Mouse (Mus musculus) adrenal gland, postnatal 25 days (tissue): Measurements from ENCODE around the gene Rtf2. TPM values are rescaled to one million over a fixed set of nuclear protein-coding genes. Genes with fewer than 3 reads are reported as not detected.

ENCODE experiments used
- DNase-seq: peaks from one replicate; pipeline ENCODE4 v3.0.0; 2021; ENCODE audit warnings: mixed read lengths
- long read RNA-seq: library from polyadenylated mRNA; stranded (forward); transcript quantifications from one replicate; pipeline ENCODE4 v2.0.0, GENCODE M21; 2021
- total RNA-seq: library from RNA; stranded (reverse); gene quantifications from 2 replicates; pipeline ENCODE4 v1.2.3, GENCODE M21; 2021

Rtf2 gene
- total RNA-seq = 75.6 and 85.2 TPM in 2 replicates
- long read RNA-seq, transcript Rtf2-201 (9 exons, 2,173 nt) = major isoform, 137 of 147 reads
- long read RNA-seq, partial matches to known transcripts = 3 of 147 reads
- long read RNA-seq, other reads (novel, unspliced or antisense) = 6 of 147 reads

DNA sequence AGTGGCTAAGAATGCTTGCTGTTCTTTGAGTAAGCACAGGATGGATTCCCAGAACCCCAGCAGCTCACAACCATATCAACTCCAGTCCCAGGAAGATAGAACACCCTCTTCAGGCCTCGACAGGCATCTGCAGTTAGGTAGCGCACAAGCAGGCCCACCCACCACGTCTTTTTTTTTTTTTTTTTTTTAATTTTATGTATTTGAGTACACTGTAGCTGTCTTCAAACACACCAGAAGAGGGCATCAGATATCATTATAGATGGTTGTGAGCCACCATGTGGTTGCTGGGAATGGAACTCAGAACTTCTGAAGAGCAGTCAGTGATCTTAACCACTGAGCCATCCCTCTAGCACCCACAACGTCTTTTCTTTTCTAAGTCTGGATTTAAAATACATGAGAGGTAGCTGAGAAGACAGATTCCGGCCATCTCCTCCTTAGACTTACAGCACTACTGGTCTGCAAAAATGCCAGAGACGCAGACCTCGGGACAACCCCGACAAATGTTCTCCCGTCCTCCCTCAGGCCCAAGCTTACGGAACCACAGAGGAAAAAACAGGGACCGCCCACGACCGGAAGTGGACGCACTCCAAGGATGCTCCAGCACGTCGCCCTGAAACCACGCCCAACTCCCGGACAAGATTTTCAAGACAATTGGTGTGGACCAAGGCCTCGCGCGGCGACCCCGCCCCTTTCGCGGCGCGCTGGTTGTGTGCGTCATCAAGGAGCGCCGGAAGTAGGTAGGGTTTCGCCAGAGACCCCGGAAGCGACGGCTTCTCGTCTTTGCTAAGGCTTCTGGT is at the start of gene Rtf2:
Rtf2 (plus strand) TSS at position 714 of the 797 bp plus-strand sequence.
- DNase-seq = peak; percentile 99

DNA sequence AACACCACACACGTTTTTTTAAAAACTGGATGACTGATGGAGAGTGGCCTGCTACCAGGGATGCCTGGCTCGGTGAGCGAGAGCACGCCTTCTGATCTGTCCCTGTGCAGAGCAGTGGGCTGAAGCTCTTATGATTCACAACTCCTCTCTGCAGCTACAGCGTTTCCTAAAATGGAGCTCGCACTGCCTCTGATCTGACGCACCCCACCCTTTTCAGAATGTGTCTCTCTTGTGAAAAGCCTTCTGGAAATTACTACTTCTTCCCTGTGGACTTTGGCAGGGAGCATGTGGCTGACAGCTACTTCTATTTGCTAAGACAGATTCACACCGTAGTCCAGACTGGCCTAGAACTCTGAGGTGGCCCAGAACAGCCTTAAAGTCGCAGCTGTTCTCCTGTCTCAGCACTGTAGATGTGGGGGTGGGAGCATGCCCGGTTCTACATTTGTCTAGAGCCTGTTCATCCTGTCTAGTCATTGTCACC is 48.3 kb upstream of the Rtf2 start:
- DNase-seq = no peak

DNA sequence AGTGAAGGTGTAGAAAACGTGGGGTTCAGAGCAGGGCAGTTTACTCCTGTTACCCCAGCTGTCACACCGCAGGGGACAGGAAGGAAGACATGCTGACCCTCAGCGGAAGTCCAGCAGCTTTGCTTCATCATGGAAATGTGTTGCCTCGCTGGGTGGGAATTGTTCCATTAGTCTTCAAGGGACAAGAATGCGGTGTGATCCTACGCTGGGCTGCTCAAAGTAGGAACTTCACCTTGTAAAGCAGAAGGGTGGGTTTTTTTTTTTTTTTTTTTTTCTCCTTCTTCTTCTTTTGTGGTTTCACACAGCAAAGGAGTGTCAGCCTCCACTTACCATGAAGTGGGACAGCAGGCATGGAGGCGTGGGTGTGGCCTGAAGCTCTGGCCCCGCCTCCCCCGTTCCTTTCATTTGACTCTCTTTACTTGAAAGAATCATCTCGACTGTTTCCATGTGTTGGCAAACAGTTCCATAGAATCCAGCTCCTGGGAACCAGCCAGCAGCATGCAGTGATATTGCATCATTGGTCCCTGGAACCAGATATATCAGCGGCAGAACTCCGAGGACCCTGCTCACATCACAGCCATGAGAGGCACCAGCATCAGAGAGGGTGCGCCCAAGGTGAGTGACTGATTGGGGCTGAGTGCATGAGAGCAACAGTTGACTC is 46.8 kb upstream of the Rtf2 start, which contains the start of gene Cass4:
Cass4 (plus strand) TSS at position 404 of the 661 bp plus-strand sequence.
- DNase-seq = no peak

DNA sequence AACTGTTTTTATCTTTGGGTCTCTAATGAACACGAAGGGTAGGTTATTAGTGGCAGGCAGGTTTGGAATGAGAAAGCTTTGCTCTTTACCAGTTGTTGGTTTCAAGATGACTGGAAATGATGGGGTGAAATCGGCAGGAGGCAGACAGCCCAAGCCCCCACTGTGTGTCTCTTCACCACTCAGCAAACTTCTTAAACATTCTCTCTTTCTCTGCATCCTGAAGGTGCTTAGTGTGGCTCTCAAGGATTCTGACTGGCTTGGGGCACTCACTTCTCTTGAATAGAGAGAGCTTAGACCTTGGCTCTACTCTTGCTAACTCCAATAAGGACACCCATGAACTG is 46.3 kb upstream of the Rtf2 start:
- no peak for DNase-seq

DNA sequence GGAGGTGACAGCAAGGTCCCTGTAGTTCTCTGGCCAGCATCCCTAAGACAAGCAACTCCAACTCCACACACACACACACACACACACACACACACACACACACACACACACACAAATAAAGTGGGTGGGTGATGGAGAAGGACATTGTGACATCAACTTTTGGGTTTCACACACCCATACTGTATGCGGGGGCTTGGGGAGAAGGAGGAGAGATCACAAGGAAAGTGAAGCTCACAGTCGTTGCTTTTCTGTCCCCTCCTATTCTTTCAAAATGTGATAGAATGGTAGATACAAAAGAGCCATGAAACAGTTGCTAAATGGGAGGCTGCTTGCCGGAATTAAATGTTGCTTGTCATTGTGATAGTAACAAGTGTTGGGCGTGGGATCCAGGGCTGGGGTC is 45.7 kb upstream of the Rtf2 start:
- no peak for DNase-seq

DNA sequence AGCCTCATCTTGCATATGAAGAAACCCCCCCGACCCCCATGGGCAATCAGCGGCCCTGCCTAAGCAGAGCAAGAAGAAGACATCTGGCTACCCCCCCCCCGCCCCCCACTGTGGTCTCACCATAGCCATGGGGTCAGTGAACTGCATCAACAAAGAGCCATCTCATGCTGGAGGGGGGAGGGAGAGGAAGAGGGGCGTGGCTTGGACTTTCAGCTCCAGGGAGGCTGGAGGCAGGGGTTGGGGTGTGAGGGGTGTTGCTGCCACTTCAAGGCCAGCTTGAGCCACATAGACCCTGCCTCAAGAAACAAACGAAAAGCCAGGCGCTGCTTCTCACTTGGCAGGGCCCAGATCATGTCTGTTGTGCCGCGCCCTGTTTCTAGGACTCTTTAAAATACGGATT is 44.4 kb upstream of the Rtf2 start:
- DNase-seq = no peak

DNA sequence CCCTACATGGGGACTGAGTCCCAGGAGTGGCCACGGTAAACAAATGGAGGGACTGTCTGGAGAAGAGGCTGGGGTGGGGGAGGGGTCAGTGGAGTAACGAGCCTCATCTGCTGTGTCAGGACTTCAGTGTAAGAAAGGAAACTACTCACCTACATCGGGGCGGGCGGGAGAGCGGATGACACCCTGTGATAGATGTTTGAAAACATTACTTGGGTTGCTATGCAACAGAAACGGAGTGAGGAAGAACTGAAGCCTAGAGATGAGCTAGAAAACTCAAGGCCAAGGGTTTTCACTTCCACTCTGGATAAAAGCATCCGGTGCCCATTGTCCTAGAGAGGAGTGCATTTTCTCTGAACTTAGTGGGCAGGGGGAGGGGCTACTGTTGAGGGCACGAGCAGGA is 40.5 kb upstream of the Rtf2 start:
- no peak for DNase-seq

DNA sequence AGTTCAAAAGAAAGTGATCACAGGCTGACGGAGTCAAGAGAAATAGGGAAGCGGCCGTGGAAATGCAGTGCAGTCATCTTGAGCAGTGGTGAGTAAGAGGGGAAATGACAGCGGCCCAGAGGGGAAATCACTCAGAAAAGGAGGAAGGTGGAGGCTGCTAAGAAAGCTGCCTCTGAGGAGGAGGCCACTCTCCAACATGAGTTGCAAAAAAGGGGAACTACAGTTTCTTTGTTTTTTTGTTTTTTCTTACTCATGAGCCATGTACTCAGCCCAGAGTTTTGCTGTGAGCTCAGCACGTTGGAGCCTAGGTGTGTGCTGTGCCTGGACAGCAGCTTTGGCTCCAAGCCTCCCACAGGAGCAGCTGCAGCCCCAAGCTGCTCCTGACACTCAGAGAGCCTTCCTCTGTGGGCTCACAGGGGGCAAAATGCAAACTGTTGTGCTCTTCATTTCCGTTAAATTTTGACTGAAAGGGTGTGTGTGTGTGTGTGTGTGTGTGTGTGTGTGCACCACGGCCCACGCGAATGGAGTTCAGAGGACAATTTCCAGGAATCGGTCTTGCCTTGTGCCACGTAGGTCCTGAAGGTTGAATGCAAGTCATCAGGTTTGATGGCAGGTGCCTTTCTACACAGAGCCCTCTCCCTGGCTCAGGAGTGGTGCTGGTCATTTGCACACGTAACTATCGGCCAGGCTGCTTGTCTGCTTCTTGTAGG is 39.1 kb upstream of the Rtf2 start:
- no peak for DNase-seq

DNA sequence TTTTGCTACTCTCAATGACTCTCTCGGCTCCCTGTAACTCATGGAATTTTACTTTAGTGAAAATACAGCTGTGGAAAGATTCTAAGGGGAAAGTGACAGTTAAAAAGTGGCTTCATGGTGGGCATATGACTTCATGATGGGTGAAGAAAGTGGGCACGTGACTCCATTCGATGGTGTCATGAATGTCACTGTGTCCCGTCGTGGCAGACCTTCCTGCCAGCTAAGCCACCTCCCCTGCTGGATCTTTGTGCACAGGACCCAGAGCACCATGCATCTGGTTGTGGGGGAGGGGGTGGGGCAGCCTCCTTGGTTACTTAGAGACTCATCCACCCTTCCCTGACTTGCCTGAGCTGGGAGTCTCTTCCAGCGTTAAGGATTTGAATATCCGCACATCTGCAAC is 36.1 kb upstream of the Rtf2 start:
- no peak for DNase-seq

DNA sequence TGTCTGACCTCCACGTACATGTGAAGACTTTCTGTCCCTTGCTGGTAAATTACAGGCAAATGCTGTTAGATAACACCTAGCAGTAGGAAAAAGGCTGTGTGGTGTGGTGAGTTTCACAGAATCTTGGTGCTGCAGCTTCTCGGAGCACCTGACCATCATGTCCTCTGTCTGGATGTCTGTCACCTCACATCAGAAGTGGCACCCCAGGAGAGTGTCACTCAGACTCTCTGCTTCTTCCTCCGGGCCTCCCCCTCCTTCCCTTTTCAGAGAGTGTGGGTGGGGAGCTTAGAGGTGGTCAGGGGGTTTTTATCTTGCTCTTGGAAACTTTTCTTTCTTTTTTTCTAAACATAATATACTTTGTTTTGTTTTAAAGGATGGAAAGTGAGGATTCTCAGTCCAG is 35.3 kb upstream of the Rtf2 start:
- DNase-seq = no peak

DNA sequence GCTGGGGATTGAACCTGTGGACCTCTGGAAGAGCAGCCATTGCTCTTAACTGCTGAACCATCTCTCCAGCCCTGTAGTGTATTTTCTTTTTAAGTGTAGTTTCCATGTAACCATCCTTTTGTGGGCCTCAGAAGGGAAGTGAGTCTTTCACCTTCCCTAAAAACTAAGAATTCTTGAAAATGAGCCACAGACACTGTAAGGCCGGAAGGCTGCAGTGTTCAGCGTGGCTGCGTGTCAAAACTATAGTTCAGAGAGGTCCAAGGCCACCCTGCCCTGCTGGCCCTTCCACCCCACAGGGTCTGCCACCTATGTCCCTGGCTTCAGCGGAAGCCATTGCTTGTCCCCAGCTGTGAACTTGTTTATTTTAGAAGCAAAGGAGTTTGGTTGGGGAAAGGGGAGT is 34.2 kb upstream of the Rtf2 start:
- no peak for DNase-seq

DNA sequence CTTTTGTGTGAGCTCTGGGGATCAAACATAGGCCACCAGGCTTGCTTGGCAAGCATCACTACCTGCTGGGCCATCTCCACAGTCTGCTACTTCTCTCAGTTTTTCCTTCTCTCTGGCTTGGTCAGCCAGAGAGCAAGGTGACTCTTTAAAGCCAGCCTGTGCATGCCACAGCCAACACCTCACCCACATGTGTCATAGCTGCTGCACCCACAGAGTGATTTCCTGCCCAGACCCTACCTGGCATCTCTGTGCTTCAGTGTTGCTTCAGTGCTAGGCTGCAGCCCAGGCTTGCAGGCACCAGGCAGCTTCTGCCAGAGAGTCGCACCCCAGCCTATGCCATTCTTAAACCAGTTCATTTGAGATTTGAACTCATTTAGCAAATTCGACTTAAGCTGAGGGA is 32.9 kb upstream of the Rtf2 start:
- DNase-seq = no peak

DNA sequence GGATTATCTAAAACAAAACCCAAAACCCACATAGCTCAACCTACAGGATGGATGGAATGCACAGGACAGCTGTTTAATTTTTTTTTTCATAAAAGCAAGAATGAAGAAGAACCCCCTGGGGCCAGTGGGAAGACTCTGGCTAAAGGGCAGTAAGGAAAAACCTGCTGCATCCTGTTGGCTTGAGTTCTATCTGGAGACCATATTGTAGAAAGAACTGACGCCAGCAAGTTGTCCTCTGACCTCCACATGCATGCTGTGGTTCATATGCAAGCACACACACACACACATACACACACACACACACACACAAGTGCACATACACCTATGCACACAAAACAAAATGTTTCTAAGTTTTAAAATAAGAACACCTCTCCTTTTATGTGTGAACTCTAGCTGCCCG is 29.7 kb upstream of the Rtf2 start:
- DNase-seq = no peak

DNA sequence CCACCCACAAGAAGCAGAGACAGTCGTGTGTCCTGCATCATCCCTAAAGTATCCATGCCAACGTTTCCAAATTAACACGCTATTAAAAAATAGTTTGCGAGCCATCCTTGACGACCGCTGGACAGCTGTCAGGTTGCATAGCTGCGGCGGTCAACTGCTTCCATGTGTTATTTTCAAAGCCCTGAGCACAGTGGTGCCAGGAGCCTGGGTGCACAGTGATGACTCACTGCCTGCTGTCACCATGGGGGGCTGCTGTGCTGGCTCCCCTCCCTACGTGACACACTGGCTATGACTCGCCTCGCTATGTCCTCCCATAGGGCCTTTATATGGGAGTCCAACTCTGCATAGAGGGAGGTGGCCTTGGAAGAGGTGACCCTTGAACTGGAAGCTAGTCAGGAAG is 29.3 kb upstream of the Rtf2 start:
- DNase-seq = no peak

DNA sequence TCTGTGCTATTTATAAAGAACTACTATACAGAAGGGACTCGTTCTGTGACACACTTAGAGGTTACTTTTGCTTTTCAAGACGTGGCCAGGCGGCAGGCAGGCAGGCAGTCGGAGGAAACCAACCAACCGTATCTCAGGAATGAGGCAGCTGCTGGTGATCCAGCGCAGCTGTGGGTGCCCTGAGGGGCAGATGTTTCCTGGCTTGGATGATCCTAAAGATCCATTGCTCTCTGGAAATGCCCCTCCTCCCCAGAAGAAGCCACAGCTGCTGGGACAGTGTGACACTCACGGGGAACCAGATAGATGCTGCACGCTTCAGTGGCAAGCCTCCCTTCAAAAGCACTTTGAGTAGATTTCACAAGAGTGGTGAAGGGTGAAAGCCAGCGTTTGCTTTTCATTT is 27.9 kb upstream of the Rtf2 start:
- DNase-seq = no peak

DNA sequence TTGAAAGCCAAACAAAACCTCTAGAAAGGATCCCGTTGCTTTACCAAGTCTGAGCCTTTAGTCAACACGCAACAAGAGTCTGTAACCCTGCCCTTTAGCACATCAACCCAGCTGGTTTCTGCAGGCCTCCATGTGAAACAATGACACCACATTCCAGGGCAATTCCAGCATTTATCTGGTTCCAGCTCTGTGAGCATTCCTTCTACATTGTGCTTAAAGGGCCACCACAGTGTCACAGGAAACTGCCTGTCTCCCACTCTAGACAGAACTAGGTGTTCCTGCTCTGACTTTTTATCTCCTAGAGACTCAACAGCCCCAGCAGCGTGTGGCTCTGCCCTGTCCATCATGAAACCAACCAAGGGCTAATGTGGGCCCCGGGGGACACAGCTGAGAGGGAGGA is 27.1 kb upstream of the Rtf2 start:
- DNase-seq = no peak

DNA sequence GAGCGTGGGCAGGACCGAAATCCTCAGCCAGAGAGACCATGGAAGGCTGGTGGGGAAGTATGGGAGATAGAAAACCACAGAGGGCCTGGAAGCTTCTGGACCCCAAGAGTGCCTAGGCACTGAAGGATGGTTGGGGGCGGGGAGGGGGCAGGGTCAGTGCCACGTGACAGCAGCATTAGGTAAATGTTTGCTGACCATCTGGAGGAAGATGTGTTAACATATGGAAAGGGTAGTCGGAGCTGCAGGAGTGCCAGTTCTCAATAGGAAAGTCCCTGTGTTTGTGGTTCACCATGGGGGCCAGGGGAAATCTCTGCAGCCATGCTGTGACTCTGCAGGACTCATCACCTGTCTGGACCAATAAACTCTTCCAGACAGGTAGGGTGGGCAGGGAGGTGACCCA is 26.5 kb upstream of the Rtf2 start:
- DNase-seq = no peak

DNA sequence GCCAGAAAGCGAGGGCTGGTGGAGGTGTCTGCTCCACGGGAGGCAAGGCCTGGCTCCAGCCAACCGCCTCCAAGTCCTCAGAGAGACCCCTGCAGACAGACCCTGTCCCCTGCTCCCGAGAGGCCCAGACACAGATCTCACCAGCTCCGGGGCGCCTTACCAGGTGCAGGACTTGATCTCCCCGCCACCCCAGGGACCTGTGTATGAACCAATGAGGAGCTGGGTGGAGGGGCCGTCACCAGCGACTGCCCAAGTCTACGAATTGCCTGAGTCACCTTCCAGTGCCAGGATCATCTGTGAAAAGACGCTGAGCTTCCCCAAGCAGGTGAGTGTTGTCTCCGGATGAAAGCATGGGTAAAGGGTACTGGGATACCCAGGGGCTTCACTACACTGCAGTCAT is 24.1 kb upstream of the Rtf2 start:
- DNase-seq = no peak

DNA sequence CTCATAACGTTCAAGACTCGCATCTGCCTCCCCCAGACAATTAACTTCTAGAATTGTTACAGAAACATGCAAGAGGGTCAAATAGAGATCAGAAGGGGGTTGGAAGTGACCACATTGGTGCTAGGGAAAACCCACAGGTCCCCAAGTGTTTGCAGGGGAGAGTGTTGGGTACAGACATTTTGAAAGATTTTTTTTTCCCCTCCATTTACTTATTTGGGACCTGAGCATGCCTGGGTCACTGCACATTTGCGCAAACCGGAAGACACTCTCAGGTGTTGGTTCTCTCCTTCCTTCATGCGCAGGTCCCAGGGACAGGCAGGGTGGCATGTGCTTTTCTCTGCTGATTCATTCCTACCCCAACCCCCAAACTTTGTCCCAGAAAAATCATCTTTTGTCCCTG is 23.5 kb upstream of the Rtf2 start:
- no peak for DNase-seq

DNA sequence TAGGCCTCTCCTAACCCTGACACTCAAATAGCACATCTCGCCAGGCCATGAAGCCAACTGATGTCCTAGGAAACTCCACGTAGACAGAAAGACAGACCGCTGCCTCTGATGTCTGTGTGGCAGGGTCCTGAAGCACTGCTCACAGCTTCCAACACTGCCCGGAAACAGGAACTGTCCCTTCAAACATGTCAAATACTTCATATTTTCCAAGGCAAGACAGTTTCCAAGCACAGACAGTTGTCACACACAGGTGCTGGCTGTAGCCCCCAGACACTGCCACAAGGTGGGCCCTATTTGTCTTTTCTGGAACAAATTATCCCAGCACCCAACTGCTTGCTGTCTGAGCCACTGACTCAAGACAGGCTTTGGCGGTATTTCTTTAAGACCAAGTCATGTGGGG is 22.1 kb upstream of the Rtf2 start:
- no peak for DNase-seq

DNA sequence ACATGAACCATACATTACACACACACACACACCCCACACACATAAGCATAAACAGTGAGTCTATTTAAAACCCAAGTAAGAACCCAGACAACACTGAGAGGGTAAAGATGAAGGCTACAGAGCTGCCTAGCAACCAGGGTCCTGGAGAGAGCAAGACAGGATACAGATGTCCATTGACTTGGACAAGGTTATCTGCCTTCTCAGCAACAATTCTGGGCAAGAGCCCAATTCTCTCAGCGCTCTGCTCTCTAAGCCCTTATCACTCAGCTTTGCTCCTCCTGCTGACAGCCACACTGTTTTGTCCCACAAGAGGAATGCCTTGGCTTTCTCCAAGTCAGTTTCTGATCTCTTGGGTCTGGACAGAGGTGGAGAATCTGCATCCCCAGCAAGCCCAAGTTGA is 9.7 kb upstream of the Rtf2 start:
- DNase-seq = peak; percentile 21

DNA sequence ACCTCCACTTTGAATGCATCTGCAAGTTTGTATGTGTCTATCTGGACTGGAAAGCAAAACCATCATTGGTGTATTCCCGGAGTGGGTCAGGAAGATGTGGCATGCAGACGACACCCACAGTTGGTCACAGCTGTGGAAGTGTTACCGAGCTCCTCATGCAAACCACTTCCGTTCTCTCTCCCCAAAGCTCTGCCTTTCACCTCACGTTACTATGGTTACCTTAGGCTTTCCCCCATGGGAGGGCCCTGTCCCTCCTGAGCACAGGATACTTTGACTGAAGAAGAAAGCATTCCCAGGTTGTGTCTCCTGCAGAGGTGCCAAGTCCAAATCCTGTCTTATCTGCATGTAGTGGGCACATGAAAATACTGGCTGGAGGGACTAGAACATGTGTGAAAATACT is 6.6 kb upstream of the Rtf2 start:
- no peak for DNase-seq

DNA sequence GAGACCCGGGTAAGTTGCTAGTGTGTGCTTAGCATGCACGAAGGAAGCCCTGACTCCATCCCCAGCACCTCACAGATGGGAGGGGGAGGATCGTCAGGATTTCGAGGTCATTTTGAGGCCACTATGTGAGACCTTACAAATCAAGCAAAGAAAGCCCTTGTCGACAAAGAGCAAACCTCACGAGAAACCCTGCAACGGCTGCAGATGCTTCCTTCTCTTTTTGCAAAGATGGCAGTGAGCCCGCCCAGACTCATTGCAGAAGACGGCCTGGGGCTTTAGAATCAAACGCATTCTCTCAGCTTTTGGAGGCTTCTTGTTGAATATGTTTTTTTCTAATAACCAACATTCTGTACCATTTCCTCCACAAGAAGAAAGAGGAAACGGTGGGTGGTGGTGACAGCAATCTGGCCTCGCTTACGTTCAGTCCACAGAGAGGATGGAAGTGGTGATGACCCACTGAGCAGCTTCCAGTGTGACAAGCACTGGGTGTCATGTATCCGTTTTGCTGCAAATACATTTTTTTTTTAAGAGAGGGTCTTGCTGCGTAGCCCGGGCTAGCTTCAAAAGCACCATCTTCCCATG is 2.9 kb upstream of the Rtf2 start:
- DNase-seq = no peak
